Mouse (Mus musculus) heart, embryonic 10.5 days (tissue): ENCODE results near the gene Gm20388. TPM values are rescaled to one million over a fixed set of nuclear protein-coding genes. Genes with fewer than 3 reads are reported as not detected.
A peak's percentile ranks its signal among the peaks of the same experiment; 100 is the strongest.

ENCODE experiments used
- DNase-seq: peaks from one replicate; pipeline ENCODE4 v3.0.0-alpha.2; 2017; ENCODE audit warnings: low spot score
- H3K27ac ChIP-seq: fragments of 300-500 bp; sonication (generic); 2 replicates; pipeline ENCODE4 v1.5.1; 2016; ENCODE audit warnings: mild to moderate bottlenecking
- H3K27me3 ChIP-seq: fragments of 300-500 bp; sonication (generic); 2 replicates; pipeline ENCODE4 v1.6.1; 2016; ENCODE audit warnings: mild to moderate bottlenecking; ENCODE audit not compliant: poor library complexity, insufficient read depth, severe bottlenecking
- H3K36me3 ChIP-seq: fragments of 300-500 bp; sonication (generic); 2 replicates; pipeline ENCODE4 v1.6.1; 2016; ENCODE audit warnings: mild to moderate bottlenecking, moderate library complexity
- H3K4me1 ChIP-seq: fragments of 300-500 bp; sonication (generic); 2 replicates; pipeline ENCODE4 v1.6.1; 2016; ENCODE audit warnings: mild to moderate bottlenecking
- H3K4me3 ChIP-seq: fragments of 300-500 bp; sonication (generic); 2 replicates; pipeline ENCODE4 v1.5.1; 2016; ENCODE audit warnings: mild to moderate bottlenecking, moderate library complexity
- H3K9me3 ChIP-seq: fragments of 300-500 bp; sonication (generic); 2 replicates; pipeline ENCODE4 v1.6.1; 2016; ENCODE audit warnings: mild to moderate bottlenecking, moderate library complexity
- WGBS: fragments of 180-500 bp; shearing (Covaris S2); methylation state at CpG from one replicate; pipeline ENCODE4 v1.1.7; 2016; 5-methylcytosine and 5-hydroxymethylcytosine counted together
- polyA plus RNA-seq: library from polyadenylated mRNA; unstranded; fragments of >200 nt; fragmentation: Nextera tagmentation; extraction: Ambion mirVana; gene quantifications from 2 replicates; pipeline ENCODE4 v1.2.1, GENCODE M21; 2016

The Gm20388 gene
- polyA plus RNA-seq, 1 experiment from 2014 or later = 4.5 TPM

- Histone ChIP-seq H3K27ac (peak overlapping the region; percentile 81), H3K27me3 (no peaks in the 10 kb centered on the region), H3K9me3 (no peaks in the 10 kb centered on the region), H3K4me1 (peaks cover 100% of the 10 kb centered on the region), H3K36me3 (0 out of 2 replicates have a peak, but pooled peaks cover 7% of the 10 kb centered on the region), H3K4me3 (peak overlapping the region; percentile 32)
- DNase-seq = peak; percentile 84
- WGBS = 33% methylated on average over 16 of the region's 16 CpGs
Measured at GRCm38 (mm10) chr8:122299581-122300254, 2389.1 kb downstream of the Gm20388 start.

DNA sequence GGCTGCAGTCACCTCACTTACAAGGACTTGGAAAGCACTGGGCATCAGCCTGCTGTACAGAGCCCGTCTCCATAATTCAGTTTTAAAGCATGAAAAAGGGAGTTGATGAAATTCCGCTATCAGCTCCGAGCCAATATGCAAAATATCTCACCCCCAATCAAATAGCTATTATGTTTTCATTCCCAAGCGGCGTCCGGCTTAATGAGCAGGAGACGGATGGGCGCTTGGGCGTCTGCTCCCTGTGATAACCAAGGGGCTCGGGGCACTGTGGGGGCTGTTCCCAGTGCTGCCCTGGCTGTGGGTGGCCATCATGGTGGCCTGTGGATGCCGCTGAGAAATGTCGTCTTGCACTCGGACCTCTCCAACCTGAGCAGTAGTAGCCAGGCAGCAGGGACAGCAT, 2390.4 kb downstream of the Gm20388 start:
- peaks cover 20% of the 10 kb centered on the region; the same call in 1 of the 2 replicates for H3K36me3 ChIP-seq
- peaks cover 100% of the 10 kb centered on the region for H3K4me1 ChIP-seq
- no peaks in the 10 kb centered on the region for H3K9me3 ChIP-seq
- WGBS = 79% methylated on average over 13 of the region's 13 CpGs
- no peaks in the 10 kb centered on the region for H3K27me3 ChIP-seq
- DNase-seq = no peak
- H3K4me3 ChIP-seq = no peak overlapping the region
- H3K27ac ChIP-seq = peak overlapping the region; percentile 81

DNA sequence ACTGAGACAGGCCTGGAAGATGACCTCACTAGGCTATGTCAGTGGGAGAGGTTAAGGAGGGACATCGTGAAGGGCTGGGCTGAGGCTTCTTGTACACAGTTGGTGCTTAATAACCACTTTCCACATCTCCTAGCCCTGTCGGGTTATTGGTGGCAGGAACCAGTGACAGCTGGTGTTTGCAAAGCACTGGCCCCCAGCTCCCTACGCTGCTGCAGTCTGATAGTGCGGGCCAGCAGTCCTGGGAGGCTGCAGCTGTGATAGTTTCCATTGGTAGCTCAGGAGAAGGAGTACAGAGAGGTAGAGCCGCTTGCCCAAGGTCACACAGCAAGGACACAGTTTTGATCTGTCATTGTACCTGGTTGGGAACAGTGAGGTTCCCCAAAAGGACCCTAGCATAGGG, 2391.2 kb downstream of the Gm20388 start:
- Histone ChIP-seq H3K36me3 (peaks cover 28% of the 10 kb centered on the region), H3K4me3 (no peak overlapping the region), H3K27me3 (no peaks in the 10 kb centered on the region), H3K27ac (peak overlapping the region; percentile 81), H3K4me1 (peaks cover 100% of the 10 kb centered on the region), H3K9me3 (no peaks in the 10 kb centered on the region)
- DNase-seq = no peak
- 53% methylated on average over 5 of the region's 5 CpGs for WGBS

DNA sequence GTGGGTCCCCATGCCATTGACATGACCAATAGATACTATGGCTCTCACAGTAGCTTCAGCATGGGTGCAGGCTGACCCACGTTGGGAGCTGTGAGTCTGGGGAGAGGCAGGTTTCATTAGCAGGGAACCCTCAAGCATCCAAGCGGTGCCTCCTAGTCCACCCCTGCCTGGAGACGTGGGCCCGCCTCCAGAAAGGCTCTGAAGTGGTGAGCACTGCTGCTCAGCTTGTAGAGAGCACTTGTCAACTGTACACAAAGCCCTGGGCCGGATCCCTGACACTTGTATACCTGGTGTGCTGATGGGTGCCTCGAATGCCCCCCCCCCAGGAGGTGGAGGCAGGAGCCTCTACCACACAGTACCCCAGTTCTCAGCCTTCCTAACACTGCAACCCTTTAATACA, 2392.8 kb downstream of the Gm20388 start:
- DNase-seq = no peak
- Histone ChIP-seq H3K36me3 (peaks cover 44% of the 10 kb centered on the region), H3K4me3 (0 out of 2 replicates have a peak overlapping the region, but pooled peaks have one; percentile 0), H3K27me3 (no peaks in the 10 kb centered on the region), H3K27ac (peak overlapping the region; percentile 81), H3K9me3 (no peaks in the 10 kb centered on the region), H3K4me1 (peaks cover 100% of the 10 kb centered on the region)
- WGBS = 36% methylated on average over 6 of the region's 6 CpGs

- peak overlapping the region; percentile 81 for H3K27ac ChIP-seq
- WGBS = 41% methylated on average over 3 of the region's 3 CpGs
- no peaks in the 10 kb centered on the region for H3K27me3 ChIP-seq
- no peak overlapping the region for H3K4me3 ChIP-seq
- DNase-seq = no peak
- H3K36me3 ChIP-seq = peaks cover 49% of the 10 kb centered on the region
- H3K9me3 ChIP-seq = no peaks in the 10 kb centered on the region
- peaks cover 100% of the 10 kb centered on the region for H3K4me1 ChIP-seq
Measured at GRCm38 (mm10) chr8:122304058-122304457, 2393.4 kb downstream of the Gm20388 start.

- peak overlapping the region; percentile 81 for H3K27ac ChIP-seq
- peaks cover 100% of the 10 kb centered on the region for H3K4me1 ChIP-seq
- H3K4me3 ChIP-seq = no peak overlapping the region
- H3K9me3 ChIP-seq = no peaks in the 10 kb centered on the region
- peaks cover 62% of the 10 kb centered on the region for H3K36me3 ChIP-seq
- no peak for DNase-seq
- H3K27me3 ChIP-seq = no peaks in the 10 kb centered on the region
- WGBS = 75% methylated on average over 26 of the region's 26 CpGs
Measured at GRCm38 (mm10) chr8:122306660-122307399, 2396.2 kb downstream of the Gm20388 start.

- DNase-seq = no peak
- 87% methylated on average over 8 of the region's 8 CpGs for WGBS
- Histone ChIP-seq H3K27me3 (no peaks in the 10 kb centered on the region), H3K36me3 (peaks cover 67% of the 10 kb centered on the region), H3K9me3 (no peaks in the 10 kb centered on the region), H3K27ac (peak overlapping the region; percentile 81), H3K4me1 (peaks cover 100% of the 10 kb centered on the region), H3K4me3 (no peak overlapping the region)
Measured at GRCm38 (mm10) chr8:122307836-122308235, 2397.2 kb downstream of the Gm20388 start.

DNA sequence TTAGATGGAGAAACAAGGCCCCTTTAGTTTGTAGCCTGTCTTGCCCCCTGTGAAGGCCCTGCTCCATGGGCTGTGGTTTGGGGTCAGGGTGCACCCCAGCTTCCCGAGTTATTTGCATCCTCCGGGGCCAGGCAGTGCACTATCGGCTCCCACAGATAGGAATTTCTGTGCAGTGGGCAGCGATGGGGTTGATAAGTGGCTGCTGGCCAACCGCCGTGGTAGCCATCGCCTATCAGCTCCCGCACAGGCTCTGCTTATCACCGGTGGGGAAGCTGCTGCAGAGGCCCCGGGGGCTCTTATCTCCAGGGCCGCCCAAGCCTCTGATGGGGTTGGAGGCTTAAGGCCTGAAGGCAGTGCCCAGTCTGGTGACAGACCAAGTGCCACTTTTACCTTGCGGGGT, 2398.6 kb downstream of the Gm20388 start:
- H3K4me1 ChIP-seq = peaks cover 100% of the 10 kb centered on the region

DNA sequence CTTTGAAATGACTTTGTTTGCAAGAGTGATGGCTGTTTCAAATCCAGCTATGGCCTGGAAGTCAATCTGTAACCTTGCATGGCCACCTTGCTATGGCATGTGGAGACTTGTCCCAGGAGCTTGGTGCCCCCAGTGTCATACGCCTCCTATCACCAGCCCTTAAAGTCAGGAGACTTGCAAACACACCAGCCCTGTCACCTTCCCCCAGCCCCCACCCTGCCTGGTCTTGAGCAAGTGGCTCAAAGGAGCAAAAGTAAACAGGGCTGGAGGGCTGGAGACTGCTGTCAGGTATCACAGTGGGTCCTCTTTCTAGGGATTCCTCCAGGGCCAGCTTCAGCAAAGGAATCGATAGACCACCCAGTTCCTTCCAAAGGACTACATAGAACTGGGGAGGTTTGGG, 2400.5 kb downstream of the Gm20388 start:
- Histone ChIP-seq H3K27ac (peak overlapping the region; percentile 81), H3K9me3 (no peaks in the 10 kb centered on the region), H3K4me3 (no peak overlapping the region), H3K27me3 (no peaks in the 10 kb centered on the region), H3K36me3 (peaks cover 68% of the 10 kb centered on the region), H3K4me1 (peaks cover 100% of the 10 kb centered on the region)
- WGBS = 71% methylated on average over 2 of the region's 2 CpGs
- no peak for DNase-seq

More for the DNA sequence above, 2398.6 kb downstream of the Gm20388 start:
- no peaks in the 10 kb centered on the region for H3K9me3 ChIP-seq
- H3K27ac ChIP-seq = peak overlapping the region; percentile 81
- 5% methylated on average over 12 of the region's 12 CpGs for WGBS
- peak overlapping the region; percentile 36 for H3K4me3 ChIP-seq
- H3K36me3 ChIP-seq = peaks cover 72% of the 10 kb centered on the region
- DNase-seq = peak; percentile 94
- H3K27me3 ChIP-seq = no peaks in the 10 kb centered on the region

DNA sequence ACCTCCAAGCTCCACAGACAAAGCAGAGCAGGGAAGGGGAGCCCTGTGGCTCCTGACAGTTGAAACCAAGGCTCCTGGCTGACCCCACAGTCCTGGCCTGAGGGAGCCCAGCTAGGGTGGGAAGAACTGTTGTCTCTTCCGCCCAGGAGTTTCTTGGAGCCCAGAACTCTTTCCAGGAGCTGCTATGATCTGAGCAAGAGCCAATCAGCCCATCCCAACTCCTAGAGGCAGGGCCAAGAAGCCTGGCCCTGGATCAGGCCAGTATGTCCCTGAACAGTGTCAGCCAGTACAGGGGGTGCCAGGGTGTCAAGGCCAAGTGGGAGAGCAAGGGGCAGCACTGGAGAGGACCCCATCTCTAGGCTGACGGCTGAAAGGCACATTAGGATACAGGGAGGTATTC, 2401.9 kb downstream of the Gm20388 start:
- no peak for DNase-seq
- Histone ChIP-seq H3K27ac (peak overlapping the region; percentile 81), H3K36me3 (peaks cover 67% of the 10 kb centered on the region), H3K4me3 (no peak overlapping the region; the same call in 1 of the 2 replicates), H3K27me3 (no peaks in the 10 kb centered on the region), H3K9me3 (no peaks in the 10 kb centered on the region), H3K4me1 (peaks cover 100% of the 10 kb centered on the region)
- WGBS = 47% methylated on average over 2 of the region's 2 CpGs

DNA sequence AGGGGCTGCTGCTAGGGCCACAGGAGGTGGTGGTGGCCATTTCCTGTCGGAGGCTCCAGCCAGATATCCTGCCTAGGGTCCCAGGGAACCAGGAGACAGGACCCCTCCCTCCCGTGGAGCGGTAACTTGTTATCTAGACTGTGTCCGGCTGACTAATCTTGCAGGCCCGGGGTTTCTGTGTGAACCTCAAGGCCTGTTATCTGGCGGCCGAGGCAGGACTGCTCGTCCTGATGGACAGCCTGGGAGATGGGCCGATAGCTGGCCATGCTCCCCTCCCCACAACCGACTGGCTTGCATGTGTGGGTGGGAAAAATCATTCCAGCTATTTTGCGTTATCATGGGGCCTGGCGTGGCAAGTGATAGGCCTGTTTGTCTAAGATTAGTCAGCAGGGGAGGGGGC, 2402.7 kb downstream of the Gm20388 start:
- Histone ChIP-seq H3K4me3 (peak overlapping the region; percentile 13), H3K4me1 (peaks cover 100% of the 10 kb centered on the region), H3K9me3 (no peaks in the 10 kb centered on the region), H3K27ac (peak overlapping the region; percentile 81), H3K36me3 (peaks cover 66% of the 10 kb centered on the region), H3K27me3 (no peaks in the 10 kb centered on the region)
- WGBS = 7% methylated on average over 12 of the region's 12 CpGs
- DNase-seq = peak; percentile 94

GRCm38 (mm10) chr8:122314899-122315496, 2404.4 kb downstream of the Gm20388 start:
- Histone ChIP-seq H3K36me3 (peaks cover 62% of the 10 kb centered on the region), H3K9me3 (no peaks in the 10 kb centered on the region), H3K4me1 (peaks cover 100% of the 10 kb centered on the region), H3K4me3 (no peak overlapping the region), H3K27ac (peak overlapping the region; percentile 81), H3K27me3 (no peaks in the 10 kb centered on the region)
- WGBS = 50% methylated on average over 13 of the region's 13 CpGs
- no peak for DNase-seq

- Histone ChIP-seq H3K27me3 (no peaks in the 10 kb centered on the region), H3K4me1 (peaks cover 100% of the 10 kb centered on the region), H3K36me3 (peaks cover 52% of the 10 kb centered on the region), H3K27ac (peak overlapping the region; percentile 81), H3K4me3 (no peak overlapping the region), H3K9me3 (no peaks in the 10 kb centered on the region)
- DNase-seq = no peak
- 51% methylated on average over 2 of the region's 2 CpGs for WGBS
Measured at GRCm38 (mm10) chr8:122316402-122316801, 2405.8 kb downstream of the Gm20388 start.
